Mouse (Mus musculus) lung, adult 2 months (tissue): Measurements from ENCODE around the gene Rmdn2. TPM values are rescaled to one million over a fixed set of nuclear protein-coding genes. Genes with fewer than 3 reads are reported as not detected.

Experiments
- DNase-seq: peaks from one replicate; pipeline ENCODE4 v3.0.0; 2022
- H3K4me1 ChIP-seq: fragments of 200-500 bp; 2 replicates; pipeline ENCODE4 v1.6.1; 2011; ENCODE audit warnings: low read length; ENCODE audit not compliant: control insufficient read depth, insufficient read depth
- H3K4me3 ChIP-seq: fragments of 200-500 bp; replicated peaks from 2 replicates; pipeline ENCODE3; 2011; ENCODE audit warnings: low read depth, mild to moderate bottlenecking, control low read depth, low read length; ENCODE audit errors: extremely low read depth
- CTCF ChIP-seq: fragments of 200-500 bp; IDR thresholded peaks from 2 replicates; pipeline ENCODE4 v1.5.1; 2011; ENCODE audit warnings: mild to moderate bottlenecking, low read length, control low read depth; ENCODE audit not compliant: insufficient read depth
- POLR2A ChIP-seq: fragments of 200-500 bp; IDR thresholded peaks from 2 replicates; pipeline ENCODE4 v1.6.1; 2011; ENCODE audit warnings: low read depth, mild to moderate bottlenecking, control low read depth, low read length, borderline replicate concordance; ENCODE audit errors: extremely low read depth
- WGBS: fragments of 180-500 bp; shearing (Covaris S2); methylation state at CpG from one replicate; pipeline ENCODE4 v1.1.7; 2018; 5-methylcytosine and 5-hydroxymethylcytosine counted together
- polyA plus RNA-seq: library from polyadenylated mRNA; depleted of rRNA; stranded (reverse); fragments of >200 nt; gene quantifications from 2 replicates; pipeline ENCODE4 v1.2.3, GENCODE M21; 2012

Gene Rmdn2
- polyA plus RNA-seq, 1 experiment = 6.4 TPM

DNA sequence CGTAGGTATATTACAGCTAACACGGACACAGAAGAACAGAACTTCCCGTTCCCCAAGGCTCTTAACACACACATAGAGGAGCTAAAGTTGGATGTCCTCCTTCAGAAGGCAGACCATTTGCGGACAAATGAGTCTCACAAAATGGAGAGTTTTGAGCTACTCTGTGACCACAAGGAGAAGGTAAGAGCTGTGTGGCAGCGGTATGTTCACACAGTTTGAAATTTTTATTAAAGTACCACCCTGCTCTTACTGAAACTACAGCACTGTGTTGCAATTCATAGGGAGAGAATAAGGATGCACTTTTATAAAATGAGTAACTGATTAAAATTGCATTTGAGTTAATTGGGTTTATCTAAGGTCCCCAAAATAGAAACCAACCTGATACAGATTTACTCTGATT, 38.6 kb downstream of the Rmdn2 start:
- no peak for DNase-seq
- WGBS = 75% methylated on average over 5 of the region's 5 CpGs
- TF ChIP-seq CTCF (no peak), POLR2A (no peak)
- Histone ChIP-seq H3K4me3 (no peak overlapping the region), H3K4me1 (no peaks in the 10 kb centered on the region)

DNA sequence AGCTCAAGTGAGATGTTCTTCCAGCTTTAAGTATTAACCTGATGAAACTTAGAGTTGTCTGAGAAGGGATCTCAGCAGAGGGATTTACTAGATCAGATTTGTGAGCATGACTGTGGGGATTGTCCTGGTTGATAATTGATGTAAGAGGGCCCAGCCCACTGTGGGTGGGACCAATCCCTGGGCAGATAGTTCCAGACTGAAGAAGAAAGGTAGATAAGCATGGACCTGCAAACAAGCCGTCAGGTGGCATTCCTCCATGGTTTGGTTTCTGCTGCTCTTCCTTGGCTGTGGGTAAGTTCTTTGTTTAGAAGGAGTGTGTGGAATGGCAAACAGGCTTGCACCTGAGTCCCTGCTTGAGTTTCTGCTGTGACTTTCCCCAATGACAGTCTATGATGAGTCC, 41.5 kb downstream of the Rmdn2 start:
- WGBS = 87% methylated on average over 1 of the region's 1 CpGs
- no peak for DNase-seq
- no peak overlapping the region for H3K4me3 ChIP-seq

DNA sequence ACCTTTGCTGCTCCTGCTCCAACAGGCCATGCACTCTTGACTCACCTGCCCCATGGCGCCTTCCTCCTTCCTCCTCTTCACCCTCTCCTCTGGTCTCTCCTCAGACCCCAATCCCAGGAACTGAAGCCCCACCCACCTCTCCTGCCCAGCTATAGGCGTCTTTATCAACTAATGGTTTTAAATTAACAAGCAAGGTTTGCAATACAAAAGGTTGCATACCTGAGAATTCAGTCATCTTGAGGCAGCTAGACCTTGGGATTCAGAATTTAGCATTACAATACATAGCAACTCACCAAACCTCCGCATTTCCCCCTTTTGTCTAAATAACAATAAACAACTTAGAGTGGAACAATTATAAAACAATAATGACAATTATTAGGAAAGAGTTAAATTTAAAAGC, 42.5 kb downstream of the Rmdn2 start:
- WGBS = 74% methylated on average over 3 of the region's 3 CpGs
- Histone ChIP-seq H3K4me3 (no peak overlapping the region), H3K4me1 (no peaks in the 10 kb centered on the region)
- DNase-seq = no peak
- TF ChIP-seq CTCF (no peak), POLR2A (no peak)

More for the DNA sequence above, 41.5 kb downstream of the Rmdn2 start:
- no peaks in the 10 kb centered on the region for H3K4me1 ChIP-seq
- TF ChIP-seq POLR2A (no peak), CTCF (no peak)

DNA sequence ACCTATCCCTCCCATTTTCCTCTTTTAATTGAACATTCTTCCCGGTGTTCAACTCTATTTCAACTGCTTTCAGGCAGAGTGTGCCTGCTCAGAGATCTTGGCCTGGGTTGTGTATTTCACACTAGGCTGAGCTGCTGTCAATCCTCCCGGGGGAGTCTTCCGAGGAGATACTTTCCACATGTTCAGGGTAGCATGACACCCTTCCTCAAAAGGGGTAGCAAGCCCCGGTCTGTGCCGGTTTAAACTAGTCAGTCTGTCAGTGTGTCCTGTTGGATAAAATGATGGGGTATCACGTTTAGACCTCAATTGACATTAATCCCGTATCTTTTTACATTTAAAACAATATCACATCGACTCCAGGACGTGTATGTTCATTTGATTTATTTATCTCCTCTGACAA, 46.1 kb downstream of the Rmdn2 start:
- Histone ChIP-seq H3K4me1 (no peaks in the 10 kb centered on the region), H3K4me3 (no peak overlapping the region)
- 69% methylated on average over 9 of the region's 9 CpGs for WGBS
- TF ChIP-seq CTCF = no peak
- no peak for TF ChIP-seq POLR2A
- no peak for DNase-seq

DNA sequence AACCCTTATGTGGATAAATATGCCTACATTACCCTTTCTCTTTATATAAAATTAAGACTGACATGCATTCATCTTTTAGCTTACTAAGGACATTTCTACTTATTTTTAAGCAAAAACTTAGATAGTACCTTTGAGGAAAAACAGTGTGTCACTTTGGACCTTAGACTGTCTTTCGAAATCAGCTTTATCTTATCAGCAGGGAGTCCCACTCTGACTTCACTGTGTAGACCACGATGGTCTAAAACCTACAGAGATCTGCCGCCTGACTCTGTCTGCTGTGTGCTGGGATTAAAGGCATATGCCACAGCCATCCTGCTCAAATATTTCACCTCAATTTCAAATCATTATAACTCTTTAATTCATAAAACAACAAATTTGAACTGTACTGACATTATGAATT, 46.8 kb downstream of the Rmdn2 start:
- Histone ChIP-seq H3K4me3 (no peak overlapping the region), H3K4me1 (no peaks in the 10 kb centered on the region)
- TF ChIP-seq POLR2A (no peak), CTCF (no peak)
- no peak for DNase-seq
- 64% methylated on average over 3 of the region's 3 CpGs for WGBS

DNA sequence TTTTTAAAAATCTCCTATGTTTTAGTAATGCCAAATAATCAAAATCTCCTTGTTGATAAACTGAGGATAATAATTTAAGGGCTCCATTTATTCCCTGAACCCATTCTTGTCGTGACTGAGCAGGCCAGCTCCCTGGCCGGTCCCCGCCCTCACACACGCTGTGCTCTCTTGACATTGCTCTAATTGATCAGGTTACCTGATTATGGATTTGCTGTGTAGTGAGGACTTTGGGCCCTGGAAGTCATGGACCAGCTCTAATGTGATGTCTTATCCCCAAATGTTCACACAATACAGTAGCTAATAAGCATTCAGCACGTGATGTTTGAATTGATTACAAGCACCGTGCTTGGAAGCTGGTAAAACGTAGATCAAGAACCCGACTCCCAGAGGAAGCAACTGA, 47.2 kb downstream of the Rmdn2 start:
- H3K4me1 ChIP-seq = no peaks in the 10 kb centered on the region
- no peak for DNase-seq
- 73% methylated on average over 8 of the region's 8 CpGs for WGBS
- TF ChIP-seq CTCF (no peak), POLR2A (no peak)
- no peak overlapping the region for H3K4me3 ChIP-seq

DNA sequence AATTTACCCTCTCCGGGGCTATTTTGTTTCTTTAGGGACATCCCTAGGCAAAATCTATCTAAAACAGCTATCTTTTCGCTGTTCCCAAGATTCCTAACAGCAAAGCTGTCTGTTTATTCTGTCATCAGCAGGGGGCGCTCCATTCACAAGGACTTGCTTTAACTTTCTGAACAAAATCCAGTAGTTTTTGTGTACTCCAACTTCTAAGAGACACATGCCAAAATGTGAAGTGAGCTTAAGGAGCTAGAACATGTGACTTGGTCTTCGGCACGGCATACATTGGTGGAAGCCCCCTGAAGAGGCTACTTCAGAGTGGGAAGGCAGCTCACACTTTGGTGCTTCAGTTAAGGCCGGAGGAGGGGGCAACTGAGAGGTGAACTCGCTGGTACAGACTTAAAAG, 49.7 kb downstream of the Rmdn2 start:
- Histone ChIP-seq H3K4me3 (no peak overlapping the region), H3K4me1 (no peaks in the 10 kb centered on the region)
- peak; percentile 66 for DNase-seq
- TF ChIP-seq POLR2A (no peak), CTCF (no peak)
- 29% methylated on average over 7 of the region's 7 CpGs for WGBS

DNA sequence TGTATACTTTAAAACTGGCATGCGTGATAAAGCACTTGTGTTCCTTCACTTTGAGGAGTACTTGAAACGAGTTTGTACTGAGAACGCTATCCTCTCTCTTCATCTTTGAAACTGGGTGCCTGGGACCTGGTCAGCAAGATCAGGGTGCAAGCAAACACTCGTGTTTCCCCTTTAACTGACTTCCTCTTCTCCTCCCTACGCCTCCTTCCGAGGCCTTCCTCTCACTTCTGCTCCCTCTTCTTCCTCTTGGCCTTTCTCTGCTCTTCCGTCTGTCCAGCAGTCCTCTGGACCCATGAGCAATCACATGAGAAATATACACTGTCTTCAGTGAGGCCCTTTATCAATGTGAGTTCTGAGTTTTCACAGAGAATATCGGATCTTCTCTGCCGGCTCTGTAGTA, 50.2 kb downstream of the Rmdn2 start:
- DNase-seq = no peak
- Histone ChIP-seq H3K4me1 (no peaks in the 10 kb centered on the region), H3K4me3 (no peak overlapping the region)
- TF ChIP-seq POLR2A = no peak
- TF ChIP-seq CTCF = no peak
- 66% methylated on average over 9 of the region's 9 CpGs for WGBS

DNA sequence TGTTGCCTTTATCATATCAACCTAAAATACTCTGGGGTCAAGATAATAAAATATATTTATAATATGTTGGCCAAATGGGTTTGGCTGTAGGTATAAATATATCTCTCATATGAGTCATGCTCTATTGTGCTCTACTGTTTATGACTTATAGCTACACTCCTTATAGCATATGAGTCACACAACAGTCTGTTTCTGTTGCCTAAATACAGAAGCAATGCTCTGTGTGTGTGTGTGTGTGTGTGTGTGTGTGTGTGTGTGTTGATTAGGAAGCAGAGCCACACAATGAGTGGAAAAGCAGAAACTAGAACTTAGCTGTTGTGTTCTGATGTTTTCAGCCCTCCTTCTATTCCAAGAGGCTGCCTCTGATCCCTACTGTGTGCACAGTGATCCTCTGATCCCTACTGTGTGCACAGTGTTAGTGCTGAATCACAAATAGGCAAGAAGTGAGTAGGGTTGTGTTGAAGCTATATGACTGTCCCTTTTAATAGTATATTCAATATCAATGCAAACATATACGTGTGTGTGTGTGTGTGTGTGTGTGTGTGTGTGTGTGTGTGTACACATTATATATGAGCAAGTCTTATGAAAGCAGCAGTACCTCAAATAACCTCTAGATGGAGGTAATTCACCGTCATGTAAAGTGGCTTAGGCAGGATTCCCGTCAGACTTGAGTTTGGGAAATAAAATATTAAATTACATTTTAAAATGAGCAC, 51.9 kb downstream of the Rmdn2 start:
- DNase-seq = no peak
- no peaks in the 10 kb centered on the region for H3K4me1 ChIP-seq
- TF ChIP-seq CTCF = peak; percentile 29; the same call in 1 of the 2 replicates
- no peak for TF ChIP-seq POLR2A
- no peak overlapping the region for H3K4me3 ChIP-seq
- 21% methylated on average over 3 of the region's 3 CpGs for WGBS

DNA sequence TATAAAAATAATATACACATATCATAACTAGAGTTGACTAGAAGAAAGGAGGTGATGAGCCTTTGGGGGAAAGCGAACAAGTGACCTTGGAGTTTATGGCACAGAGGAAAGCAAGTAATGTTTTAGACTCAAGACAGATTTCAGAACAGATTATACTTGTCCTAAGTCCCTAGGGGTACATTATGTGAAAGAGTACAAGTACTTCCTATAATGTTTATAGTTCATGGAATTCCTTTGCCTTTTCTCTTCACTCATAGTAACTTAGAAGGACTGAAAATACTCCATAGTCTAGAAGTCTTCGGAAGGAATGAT, 52.4 kb downstream of the Rmdn2 start:
- no peak for DNase-seq
- WGBS = 90% methylated on average over 2 of the region's 2 CpGs
- TF ChIP-seq CTCF (no peak), POLR2A (no peak)
- H3K4me3 ChIP-seq = no peak overlapping the region
- H3K4me1 ChIP-seq = no peaks in the 10 kb centered on the region

DNA sequence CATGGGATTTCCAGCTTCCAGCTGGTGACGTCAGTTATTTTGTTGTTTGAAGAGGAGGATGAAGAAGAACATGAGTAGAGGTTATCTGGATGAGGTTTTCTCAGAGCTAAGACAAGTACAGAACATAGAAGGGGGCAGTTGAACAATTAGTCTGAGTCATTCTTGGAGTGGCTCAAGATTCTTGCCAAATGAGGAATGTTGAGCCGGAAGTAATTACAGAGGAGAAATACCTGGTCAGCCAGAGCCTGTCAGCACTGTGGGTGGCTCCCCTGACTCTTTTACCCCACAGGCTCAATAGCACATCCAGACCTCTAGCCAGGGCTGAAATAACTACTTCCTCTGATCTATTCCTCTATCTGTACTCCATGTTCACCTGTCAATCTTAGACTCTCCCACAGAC, 59.2 kb downstream of the Rmdn2 start:
- TF ChIP-seq CTCF (no peak), POLR2A (no peak)
- no peak overlapping the region for H3K4me3 ChIP-seq
- no peak for DNase-seq
- no peaks in the 10 kb centered on the region for H3K4me1 ChIP-seq
- 56% methylated on average over 2 of the region's 2 CpGs for WGBS
